Mouse (Mus musculus): ENCODE data around the gene Nf2. TPM values are rescaled to one million over a fixed set of nuclear protein-coding genes. Genes with fewer than 3 reads are reported as not detected.

Nf2 gene
- polyA plus RNA-seq (2011; ENCODE audit: insufficient read depth, insufficient read length, low read depth, missing spikeins), result 77.7 and 81.5 TPM in 2 replicates

GRCm38 (mm10) chr11:4849258-4849943 lies at the start of gene Nf2:
Gene Nf2, minus strand, starts transcription at chr11:4849536.
- Histone ChIP-seq H3K4me3 (ENCODE audit: low read depth, low read length) (peak within 1 kb of the TSS; percentile 97), H3K9ac (ENCODE audit: low read depth, poor library complexity, severe bottlenecking) (peak within 1 kb of the TSS; percentile 99), H3K36me3 (ENCODE audit: control insufficient read depth, insufficient read depth, low read length, poor library complexity, severe bottlenecking) (peaks cover 4% of the 10 kb centered on the region; the same call in 1 of the 2 replicates), H3K4me1 (ENCODE audit: control insufficient read depth, insufficient read depth, low read length) (no peaks in the 10 kb centered on the region), H3K9me3 (replicated peaks; ENCODE audit: control insufficient read depth, insufficient read depth, low read length, poor library complexity, severe bottlenecking) (peaks cover 8% of the 10 kb centered on the region), H3K27me3 (ENCODE audit: control insufficient read depth, insufficient read depth, low read length, poor library complexity, severe bottlenecking) (no peaks in the 10 kb centered on the region), H3K27ac (ENCODE audit: insufficient read depth, low read length) (peak within 1 kb of the TSS; percentile 76)
- TF ChIP-seq POLR2A (IDR thresholded peaks at IDR 0.05; ENCODE audit: insufficient read depth, low read length) (peak; percentile 68), EP300 (IDR thresholded peaks at IDR 0.05; ENCODE audit: insufficient read depth, low read depth, low read length) (no peak)

GRCm38 (mm10) chr11:4894848-4895816 lies 45.8 kb upstream of the Nf2 start, which contains the start of gene Thoc5:
Gene Thoc5, plus strand, starts transcription at chr11:4895320.
- H3K9ac ChIP-seq (ENCODE audit: low read depth, poor library complexity, severe bottlenecking), result peak within 1 kb of the TSS; percentile 77
- H3K4me3 ChIP-seq (ENCODE audit: low read depth, low read length), result peak within 1 kb of the TSS; percentile 91
- peaks cover 29% of the 10 kb centered on the region for H3K36me3 ChIP-seq (ENCODE audit: control insufficient read depth, insufficient read depth, low read length, poor library complexity, severe bottlenecking)
- TF ChIP-seq EP300 (IDR thresholded peaks at IDR 0.05; ENCODE audit: insufficient read depth, low read depth, low read length) (no peak), POLR2A (IDR thresholded peaks at IDR 0.05; ENCODE audit: insufficient read depth, low read length) (peak; percentile 60)
- peaks cover 3% of the 10 kb centered on the region for H3K4me1 ChIP-seq (ENCODE audit: control insufficient read depth, insufficient read depth, low read length)
- H3K27ac ChIP-seq (ENCODE audit: insufficient read depth, low read length), result peak within 1 kb of the TSS; percentile 12; the same call in 1 of the 2 replicates
- no peaks in the 10 kb centered on the region for H3K9me3 ChIP-seq (replicated peaks; ENCODE audit: control insufficient read depth, insufficient read depth, low read length, poor library complexity, severe bottlenecking)
- H3K27me3 ChIP-seq (ENCODE audit: control insufficient read depth, insufficient read depth, low read length, poor library complexity, severe bottlenecking), result no peaks in the 10 kb centered on the region

GRCm38 (mm10) chr11:4886987-4887386 lies 37.7 kb upstream of the Nf2 start:
- H3K27me3 ChIP-seq (ENCODE audit: control insufficient read depth, insufficient read depth, low read length, poor library complexity, severe bottlenecking), result no peaks in the 10 kb centered on the region
- H3K9ac ChIP-seq (ENCODE audit: low read depth, poor library complexity, severe bottlenecking), result no peak overlapping the region
- no peak overlapping the region for H3K4me3 ChIP-seq (ENCODE audit: low read depth, low read length)
- TF ChIP-seq EP300 (IDR thresholded peaks at IDR 0.05; ENCODE audit: insufficient read depth, low read depth, low read length) (no peak), CTCF (IDR thresholded peaks at IDR 0.05; ENCODE audit: low read depth, low read length) (no peak), POLR2A (IDR thresholded peaks at IDR 0.05; ENCODE audit: insufficient read depth, low read length) (no peak)
- H3K4me1 ChIP-seq (ENCODE audit: control insufficient read depth, insufficient read depth, low read length), result no peaks in the 10 kb centered on the region
- H3K27ac ChIP-seq (ENCODE audit: insufficient read depth, low read length), result no peak overlapping the region
- peaks cover 45% of the 10 kb centered on the region for H3K36me3 ChIP-seq (ENCODE audit: control insufficient read depth, insufficient read depth, low read length, poor library complexity, severe bottlenecking)
- no peaks in the 10 kb centered on the region for H3K9me3 ChIP-seq (replicated peaks; ENCODE audit: control insufficient read depth, insufficient read depth, low read length, poor library complexity, severe bottlenecking)

GRCm38 (mm10) chr11:4885385-4885903 lies 36.1 kb upstream of the Nf2 start:
- Histone ChIP-seq H3K4me3 (ENCODE audit: low read depth, low read length) (no peak overlapping the region), H3K4me1 (ENCODE audit: control insufficient read depth, insufficient read depth, low read length) (no peaks in the 10 kb centered on the region), H3K9me3 (replicated peaks; ENCODE audit: control insufficient read depth, insufficient read depth, low read length, poor library complexity, severe bottlenecking) (no peaks in the 10 kb centered on the region), H3K27me3 (ENCODE audit: control insufficient read depth, insufficient read depth, low read length, poor library complexity, severe bottlenecking) (no peaks in the 10 kb centered on the region), H3K27ac (ENCODE audit: insufficient read depth, low read length) (no peak overlapping the region), H3K9ac (ENCODE audit: low read depth, poor library complexity, severe bottlenecking) (no peak overlapping the region), H3K36me3 (ENCODE audit: control insufficient read depth, insufficient read depth, low read length, poor library complexity, severe bottlenecking) (peaks cover 36% of the 10 kb centered on the region)
- TF ChIP-seq POLR2A (IDR thresholded peaks at IDR 0.05; ENCODE audit: insufficient read depth, low read length) (no peak), EP300 (IDR thresholded peaks at IDR 0.05; ENCODE audit: insufficient read depth, low read depth, low read length) (no peak), CTCF (IDR thresholded peaks at IDR 0.05; ENCODE audit: low read depth, low read length) (peak; percentile 22)

GRCm38 (mm10) chr11:4882892-4883627 lies 33.7 kb upstream of the Nf2 start:
- Histone ChIP-seq H3K27ac (ENCODE audit: insufficient read depth, low read length) (peak overlapping the region; percentile 61), H3K4me1 (ENCODE audit: control insufficient read depth, insufficient read depth, low read length) (peaks cover 2% of the 10 kb centered on the region), H3K9me3 (replicated peaks; ENCODE audit: control insufficient read depth, insufficient read depth, low read length, poor library complexity, severe bottlenecking) (no peaks in the 10 kb centered on the region), H3K9ac (ENCODE audit: low read depth, poor library complexity, severe bottlenecking) (no peak overlapping the region), H3K27me3 (ENCODE audit: control insufficient read depth, insufficient read depth, low read length, poor library complexity, severe bottlenecking) (no peaks in the 10 kb centered on the region), H3K4me3 (ENCODE audit: low read depth, low read length) (0 out of 2 replicates have a peak overlapping the region, but pooled peaks have one; percentile 1), H3K36me3 (ENCODE audit: control insufficient read depth, insufficient read depth, low read length, poor library complexity, severe bottlenecking) (peaks cover 14% of the 10 kb centered on the region)
- TF ChIP-seq CTCF (IDR thresholded peaks at IDR 0.05; ENCODE audit: low read depth, low read length), result peak; percentile 67
- TF ChIP-seq POLR2A (IDR thresholded peaks at IDR 0.05; ENCODE audit: insufficient read depth, low read length), result no peak
- TF ChIP-seq EP300 (IDR thresholded peaks at IDR 0.05; ENCODE audit: insufficient read depth, low read depth, low read length), result peak; percentile 42; the same call in 1 of the 2 replicates
